Mouse (Mus musculus): ENCODE measurements around the gene Foxb1. TPM values are rescaled to one million over a fixed set of nuclear protein-coding genes. Genes with fewer than 3 reads are reported as not detected.

Gene Foxb1
- polyA plus RNA-seq, 1 experiment = not detected

GRCm38 (mm10) chr9:69769091-69769948, 8.6 kb upstream of the Foxb1 start:
- Histone ChIP-seq H3K4me3 (no peak overlapping the region), H3K27me3 (ENCODE audit: control insufficient read depth, insufficient read depth, insufficient read length) (peaks cover 59% of the 10 kb centered on the region), H3K36me3 (ENCODE audit: control insufficient read depth, insufficient read depth) (no peaks in the 10 kb centered on the region), H3ac (ENCODE audit: control insufficient read depth, insufficient read length) (no peak overlapping the region), H3K79me2 (ENCODE audit: control insufficient read depth, insufficient read depth) (no peaks in the 10 kb centered on the region), H3K4me2 (ENCODE audit: low read depth) (no peak overlapping the region)
- TF ChIP-seq CEBPB (IDR thresholded peaks at IDR 0.05; ENCODE audit: insufficient read depth, poor library complexity, severe bottlenecking) (no peak), E2F4 (IDR thresholded peaks at IDR 0.05; ENCODE audit: insufficient read depth) (no peak), POLR2AphosphoS2 (IDR thresholded peaks at IDR 0.05; ENCODE audit: insufficient read length, low read depth) (no peak), TCF3 (IDR thresholded peaks at IDR 0.05; ENCODE audit: insufficient read length, low read depth) (no peak), POLR2A (IDR thresholded peaks at IDR 0.05; ENCODE audit: insufficient read length, low read depth) (no peak), MYOD1 (IDR thresholded peaks at IDR 0.05; ENCODE audit: control insufficient read depth in 1 of 3, insufficient read length in 2 of 3, low read depth in 2 of 3) (no peak), SRF (IDR thresholded peaks at IDR 0.05; ENCODE audit: control insufficient read depth, insufficient read length, low read depth) (no peak), REST (IDR thresholded peaks at IDR 0.05; ENCODE audit: insufficient read depth, insufficient read length) (no peak), USF1 (IDR thresholded peaks at IDR 0.05; ENCODE audit: low read depth) (no peak), MYOG (IDR thresholded peaks at IDR 0.05; ENCODE audit: control insufficient read depth in 1 of 3, insufficient read depth in 1 of 3, insufficient read length in 2 of 3, low read depth in 2 of 3) (no peak), MAX (IDR thresholded peaks at IDR 0.05; ENCODE audit: low read depth) (no peak), TCF12 (IDR thresholded peaks at IDR 0.05; ENCODE audit: insufficient read depth, poor library complexity, severe bottlenecking) (no peak)

GRCm38 (mm10) chr9:69768136-69768875, 7.6 kb upstream of the Foxb1 start:
- Histone ChIP-seq H3K4me2 (ENCODE audit: low read depth) (no peak overlapping the region), H3K4me3 (no peak overlapping the region), H3K79me2 (ENCODE audit: control insufficient read depth, insufficient read depth) (no peaks in the 10 kb centered on the region), H3ac (ENCODE audit: control insufficient read depth, insufficient read length) (no peak overlapping the region), H3K27me3 (ENCODE audit: control insufficient read depth, insufficient read depth, insufficient read length) (peaks cover 64% of the 10 kb centered on the region), H3K36me3 (ENCODE audit: control insufficient read depth, insufficient read depth) (no peaks in the 10 kb centered on the region)
- TF ChIP-seq TCF3 (IDR thresholded peaks at IDR 0.05; ENCODE audit: insufficient read length, low read depth) (no peak), POLR2AphosphoS2 (IDR thresholded peaks at IDR 0.05; ENCODE audit: insufficient read length, low read depth) (no peak), USF1 (IDR thresholded peaks at IDR 0.05; ENCODE audit: low read depth) (no peak), POLR2A (IDR thresholded peaks at IDR 0.05; ENCODE audit: insufficient read length, low read depth) (no peak), REST (IDR thresholded peaks at IDR 0.05; ENCODE audit: insufficient read depth, insufficient read length) (no peak), MYOG (IDR thresholded peaks at IDR 0.05; ENCODE audit: control insufficient read depth in 1 of 3, insufficient read depth in 1 of 3, insufficient read length in 2 of 3, low read depth in 2 of 3) (no peak), MYOD1 (IDR thresholded peaks at IDR 0.05; ENCODE audit: control insufficient read depth in 1 of 3, insufficient read length in 2 of 3, low read depth in 2 of 3) (no peak), TCF12 (IDR thresholded peaks at IDR 0.05; ENCODE audit: insufficient read depth, poor library complexity, severe bottlenecking) (no peak), CEBPB (IDR thresholded peaks at IDR 0.05; ENCODE audit: insufficient read depth, poor library complexity, severe bottlenecking) (no peak), MAX (IDR thresholded peaks at IDR 0.05; ENCODE audit: low read depth) (no peak), E2F4 (IDR thresholded peaks at IDR 0.05; ENCODE audit: insufficient read depth) (no peak), SRF (IDR thresholded peaks at IDR 0.05; ENCODE audit: control insufficient read depth, insufficient read length, low read depth) (no peak)

GRCm38 (mm10) chr9:69767421-69767820, 6.7 kb upstream of the Foxb1 start:
- Histone ChIP-seq H3K36me3 (ENCODE audit: control insufficient read depth, insufficient read depth) (no peaks in the 10 kb centered on the region), H3K79me2 (ENCODE audit: control insufficient read depth, insufficient read depth) (no peaks in the 10 kb centered on the region), H3K4me3 (no peak overlapping the region), H3K4me2 (ENCODE audit: low read depth) (no peak overlapping the region), H3K27me3 (ENCODE audit: control insufficient read depth, insufficient read depth, insufficient read length) (peaks cover 71% of the 10 kb centered on the region), H3ac (ENCODE audit: control insufficient read depth, insufficient read length) (no peak overlapping the region)
- no peak for TF ChIP-seq POLR2A (IDR thresholded peaks at IDR 0.05; ENCODE audit: insufficient read length, low read depth)
- no peak for TF ChIP-seq POLR2AphosphoS2 (IDR thresholded peaks at IDR 0.05; ENCODE audit: insufficient read length, low read depth)
- TF ChIP-seq REST (IDR thresholded peaks at IDR 0.05; ENCODE audit: insufficient read depth, insufficient read length) = no peak
- no peak for TF ChIP-seq MYOD1 (IDR thresholded peaks at IDR 0.05; ENCODE audit: control insufficient read depth in 1 of 3, insufficient read length in 2 of 3, low read depth in 2 of 3)
- TF ChIP-seq E2F4 (IDR thresholded peaks at IDR 0.05; ENCODE audit: insufficient read depth) = no peak
- no peak for TF ChIP-seq CEBPB (IDR thresholded peaks at IDR 0.05; ENCODE audit: insufficient read depth, poor library complexity, severe bottlenecking)
- no peak for TF ChIP-seq TCF12 (IDR thresholded peaks at IDR 0.05; ENCODE audit: insufficient read depth, poor library complexity, severe bottlenecking)
- no peak for TF ChIP-seq USF1 (IDR thresholded peaks at IDR 0.05; ENCODE audit: low read depth)
- no peak for TF ChIP-seq MAX (IDR thresholded peaks at IDR 0.05; ENCODE audit: low read depth)
- TF ChIP-seq SRF (IDR thresholded peaks at IDR 0.05; ENCODE audit: control insufficient read depth, insufficient read length, low read depth) = no peak
- TF ChIP-seq TCF3 (IDR thresholded peaks at IDR 0.05; ENCODE audit: insufficient read length, low read depth) = no peak
- no peak for TF ChIP-seq MYOG (IDR thresholded peaks at IDR 0.05; ENCODE audit: control insufficient read depth in 1 of 3, insufficient read depth in 1 of 3, insufficient read length in 2 of 3, low read depth in 2 of 3)

DNA sequence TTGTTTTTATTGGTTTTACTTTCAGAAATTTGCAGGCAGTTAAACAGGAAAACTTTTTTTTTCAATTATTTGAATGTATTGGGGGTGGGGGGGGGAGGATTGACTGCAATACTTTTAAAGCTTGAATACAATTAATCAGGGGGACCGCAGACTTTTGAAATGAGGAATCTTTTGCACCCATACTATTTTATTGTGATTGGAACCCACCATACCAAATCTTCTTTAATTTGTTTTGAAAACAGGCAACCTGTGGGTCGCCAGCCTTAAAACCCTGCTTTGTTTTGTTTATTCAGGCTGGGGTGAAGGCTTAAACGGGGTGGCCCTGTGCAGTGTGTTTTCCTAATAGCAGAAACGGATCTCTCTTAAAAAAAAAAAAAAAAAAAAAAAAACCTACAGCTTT, 6.2 kb upstream of the Foxb1 start:
- H3K27me3 ChIP-seq (ENCODE audit: control insufficient read depth, insufficient read depth, insufficient read length) = peaks cover 76% of the 10 kb centered on the region
- no peaks in the 10 kb centered on the region for H3K79me2 ChIP-seq (ENCODE audit: control insufficient read depth, insufficient read depth)
- no peaks in the 10 kb centered on the region for H3K36me3 ChIP-seq (ENCODE audit: control insufficient read depth, insufficient read depth)
- TF ChIP-seq MAX (IDR thresholded peaks at IDR 0.05; ENCODE audit: low read depth) (no peak), CEBPB (IDR thresholded peaks at IDR 0.05; ENCODE audit: insufficient read depth, poor library complexity, severe bottlenecking) (no peak), USF1 (IDR thresholded peaks at IDR 0.05; ENCODE audit: low read depth) (no peak), TCF3 (IDR thresholded peaks at IDR 0.05; ENCODE audit: insufficient read length, low read depth) (no peak), E2F4 (IDR thresholded peaks at IDR 0.05; ENCODE audit: insufficient read depth) (no peak), REST (IDR thresholded peaks at IDR 0.05; ENCODE audit: insufficient read depth, insufficient read length) (no peak), SRF (IDR thresholded peaks at IDR 0.05; ENCODE audit: control insufficient read depth, insufficient read length, low read depth) (no peak), POLR2AphosphoS2 (IDR thresholded peaks at IDR 0.05; ENCODE audit: insufficient read length, low read depth) (no peak), MYOD1 (IDR thresholded peaks at IDR 0.05; ENCODE audit: control insufficient read depth in 1 of 3, insufficient read length in 2 of 3, low read depth in 2 of 3) (no peak), MYOG (IDR thresholded peaks at IDR 0.05; ENCODE audit: control insufficient read depth in 1 of 3, insufficient read depth in 1 of 3, insufficient read length in 2 of 3, low read depth in 2 of 3) (no peak), POLR2A (IDR thresholded peaks at IDR 0.05; ENCODE audit: insufficient read length, low read depth) (no peak)
- H3ac ChIP-seq (ENCODE audit: control insufficient read depth, insufficient read length) = no peak overlapping the region
- no peak overlapping the region for H3K4me3 ChIP-seq
- no peak overlapping the region for H3K4me2 ChIP-seq (ENCODE audit: low read depth)

Measured in myocyte (in vitro differentiated cells).